Mouse (Mus musculus): ENCODE results near the gene Pank2. TPM values are rescaled to one million over a fixed set of nuclear protein-coding genes. Genes with fewer than 3 reads are reported as not detected.

Gene Pank2
- total and polyA plus RNA-seq, 3 experiments, result 34.9 to 275 (median 71.8) TPM

DNA sequence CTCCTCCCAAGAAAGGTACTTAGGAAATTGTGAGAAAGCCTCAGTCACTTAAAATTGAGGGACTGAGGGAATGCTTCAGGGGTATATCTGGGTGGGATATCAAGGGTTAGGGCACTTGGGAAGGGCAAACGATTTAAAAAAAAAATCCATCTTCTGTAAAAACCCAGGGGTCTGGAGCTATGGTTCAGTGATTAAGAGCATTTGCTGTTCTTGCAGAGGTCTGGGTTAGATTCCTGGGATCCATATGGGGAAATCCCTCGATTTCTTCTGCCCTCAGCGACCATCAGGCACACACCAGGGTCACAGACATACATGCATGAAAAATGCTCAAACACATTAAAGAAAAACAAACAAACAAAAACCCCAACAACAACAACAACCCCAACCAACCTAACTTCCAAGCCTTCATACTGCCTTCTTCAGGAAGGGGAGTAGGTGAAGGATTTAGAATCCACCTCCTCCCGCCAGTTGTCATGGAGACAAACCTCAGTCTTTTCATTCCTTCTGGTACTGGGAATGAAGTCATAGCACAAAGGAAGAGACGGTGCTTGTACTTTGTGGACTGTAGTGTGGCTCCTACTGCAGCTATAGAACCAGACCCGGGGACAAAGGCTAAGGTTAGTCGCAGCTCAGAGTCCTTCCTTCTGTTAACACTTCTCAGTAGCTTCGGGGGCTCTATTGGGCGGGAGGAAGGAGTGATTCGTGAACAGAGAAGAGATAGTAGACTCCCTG is 648 bp upstream of the Pank2 start:
- Histone ChIP-seq H3K27me3 (ENCODE audit: control insufficient read depth in 1 of 2, insufficient read depth in 2 of 2, low read length in 2 of 2) (no peaks in the 10 kb centered on the region), H3K9me3 (replicated peaks; ENCODE audit: insufficient read depth, low read length) (no peaks in the 10 kb centered on the region), H3K27ac (ENCODE audit: control insufficient read depth, low read depth, low read length) (peak overlapping the region; percentile 77), H3K79me2 (ENCODE audit: control insufficient read depth, insufficient read depth, low read length, poor library complexity) (peaks cover 26% of the 10 kb centered on the region), H3K36me3 (ENCODE audit: control insufficient read depth in 1 of 2, insufficient read depth in 2 of 2, low read length in 2 of 2) (peaks cover 0 to 35% of the 10 kb centered on the region in 2 experiments; a peak in 2 of 4 replicates), H3K4me3 (ENCODE audit: control insufficient read depth in 1 of 2, insufficient read depth in 1 of 2, low read depth in 2 of 2, low read length in 2 of 2) (peak overlapping the region; percentile 68 to 90), H3K4me1 (ENCODE audit: control insufficient read depth in 1 of 2, insufficient read depth in 2 of 2, low read length in 2 of 2) (peaks cover 12 to 40% of the 10 kb centered on the region in 2 experiments), H3K9ac (ENCODE audit: control insufficient read depth, low read depth, low read length, poor library complexity, severe bottlenecking) (peak overlapping the region; percentile 90)
- no peak for TF ChIP-seq ETS1 (IDR thresholded peaks at IDR 0.05; ENCODE audit: low read depth, low read length)
- TF ChIP-seq MXI1 (IDR thresholded peaks at IDR 0.05; ENCODE audit: low read depth, low read length), result peak; percentile 46; the same call in 1 of the 2 replicates
- no peak for TF ChIP-seq NELFE (IDR thresholded peaks at IDR 0.05; ENCODE audit: low read depth, low read length)
- TF ChIP-seq BHLHE40 (IDR thresholded peaks at IDR 0.05; ENCODE audit: borderline replicate concordance, low read depth, low read length), result no peak
- no peak; the same call in 1 of the 2 replicates for TF ChIP-seq SIN3A (IDR thresholded peaks at IDR 0.05; ENCODE audit: low read length)
- TF ChIP-seq E2F4 (IDR thresholded peaks at IDR 0.05; ENCODE audit: borderline replicate concordance, low read depth, low read length), result no peak; the same call in 1 of the 2 replicates
- DNase-seq (ENCODE audit: low read depth, low spot score), result no peak

DNA sequence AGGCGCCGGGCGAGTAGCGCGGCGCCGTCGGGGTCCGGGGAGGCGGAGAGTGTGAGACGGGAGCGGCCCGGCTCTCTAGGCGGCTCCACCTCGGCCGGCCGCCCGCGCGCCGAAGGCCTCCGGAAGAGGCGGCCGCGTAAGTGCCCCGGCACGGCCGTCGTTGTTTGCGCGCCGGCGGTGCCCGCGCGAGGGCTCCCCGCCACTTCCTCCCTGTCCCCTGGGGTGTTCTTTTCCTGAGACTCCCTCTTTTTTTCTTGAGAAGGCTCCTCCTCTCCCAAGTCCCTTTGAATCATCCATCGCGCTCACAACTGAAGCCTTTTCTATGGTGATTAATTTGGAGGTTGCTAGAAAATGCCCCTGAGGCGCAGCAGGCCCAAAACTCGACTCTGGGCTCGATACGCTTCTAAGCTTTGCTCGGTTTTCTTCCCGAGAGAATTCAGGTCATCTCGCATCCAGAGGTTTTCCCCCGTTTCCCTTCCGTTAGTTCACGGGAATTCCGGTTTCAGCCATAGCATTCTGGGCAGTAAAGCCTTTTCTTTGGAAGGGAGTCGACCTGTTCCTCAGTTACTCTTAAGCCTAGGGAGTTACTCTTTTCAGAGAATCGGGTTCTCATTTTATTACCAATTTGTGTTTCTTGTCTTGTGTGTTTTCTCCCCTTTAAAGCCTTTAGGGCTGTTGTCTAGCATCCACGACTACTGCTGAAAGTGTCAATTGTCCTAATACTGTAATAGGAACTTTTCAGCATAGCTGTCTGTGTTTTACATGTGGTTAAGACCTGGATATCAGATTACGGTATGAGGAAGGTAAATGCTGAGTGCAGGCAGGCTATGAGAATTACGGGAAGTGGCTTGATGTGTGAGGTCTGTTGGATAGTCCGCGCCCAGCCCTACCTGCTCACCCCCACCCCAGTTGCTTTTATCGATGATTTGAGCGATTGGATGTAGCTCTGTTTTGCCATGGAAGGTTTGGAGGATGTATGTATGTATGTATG is 680 bp downstream of the Pank2 start:
- H3K9ac ChIP-seq (ENCODE audit: control insufficient read depth, low read depth, low read length, poor library complexity, severe bottlenecking), result peak overlapping the region; percentile 98
- H3K4me1 ChIP-seq (ENCODE audit: control insufficient read depth in 1 of 2, insufficient read depth in 2 of 2, low read length in 2 of 2), result peaks cover 12 to 37% of the 10 kb centered on the region in 2 experiments
- peak overlapping the region; percentile 77 to 83 for H3K4me3 ChIP-seq (ENCODE audit: control insufficient read depth in 1 of 2, insufficient read depth in 1 of 2, low read depth in 2 of 2, low read length in 2 of 2)
- peaks cover 28% of the 10 kb centered on the region for H3K79me2 ChIP-seq (ENCODE audit: control insufficient read depth, insufficient read depth, low read length, poor library complexity)
- no peaks in the 10 kb centered on the region for H3K27me3 ChIP-seq (ENCODE audit: control insufficient read depth in 1 of 2, insufficient read depth in 2 of 2, low read length in 2 of 2)
- peaks cover 0 to 31% of the 10 kb centered on the region in 2 experiments; a peak in 2 of 4 replicates for H3K36me3 ChIP-seq (ENCODE audit: control insufficient read depth in 1 of 2, insufficient read depth in 2 of 2, low read length in 2 of 2)
- no peaks in the 10 kb centered on the region for H3K9me3 ChIP-seq (replicated peaks; ENCODE audit: insufficient read depth, low read length)
- peak; percentile 91 for DNase-seq (ENCODE audit: low read depth, low spot score)
- peak overlapping the region; percentile 95 for H3K27ac ChIP-seq (ENCODE audit: control insufficient read depth, low read depth, low read length)
- TF ChIP-seq POLR2AphosphoS5 (IDR thresholded peaks at IDR 0.05; ENCODE audit: borderline replicate concordance, low read depth, low read length), result no peak
- TF ChIP-seq USF2 (IDR thresholded peaks at IDR 0.05; ENCODE audit: borderline replicate concordance in 1 of 2, insufficient read depth in 1 of 2, low read depth in 1 of 2, low read length in 2 of 2), result no peak
- no peak for TF ChIP-seq ZKSCAN1 (IDR thresholded peaks at IDR 0.05; ENCODE audit: low read depth, low read length)
- no peak for TF ChIP-seq TCF12 (IDR thresholded peaks at IDR 0.05; ENCODE audit: low read depth, low read length)
- TF ChIP-seq BHLHE40 (IDR thresholded peaks at IDR 0.05; ENCODE audit: borderline replicate concordance, low read depth, low read length), result no peak
- TF ChIP-seq GATA1 (IDR thresholded peaks at IDR 0.05; ENCODE audit: low read depth, low read length), result no peak
- no peak for TF ChIP-seq CHD2 (IDR thresholded peaks at IDR 0.05; ENCODE audit: low read length)
- peak; percentile 10 to 56; a peak in 3 of 4 replicates for TF ChIP-seq EP300 (IDR thresholded peaks at IDR 0.05; ENCODE audit: low read depth in 1 of 2, low read length in 2 of 2)
- peak; percentile 74 for TF ChIP-seq SIN3A (IDR thresholded peaks at IDR 0.05; ENCODE audit: low read length)
- TF ChIP-seq MYC (IDR thresholded peaks at IDR 0.05; ENCODE audit: low read depth, low read length), result peak; percentile 93
- TF ChIP-seq MYB (IDR thresholded peaks at IDR 0.05; ENCODE audit: low read depth, low read length), result no peak
- no peak for TF ChIP-seq POLR2AphosphoS2 (IDR thresholded peaks at IDR 0.05; ENCODE audit: low read length)
- TF ChIP-seq RAD21 (IDR thresholded peaks at IDR 0.05; ENCODE audit: low read depth, low read length), result no peak
- TF ChIP-seq MAX (IDR thresholded peaks at IDR 0.05; ENCODE audit: low read length), result 0 out of 2 replicates have a peak, but pooled peaks have one; percentile 28
- TF ChIP-seq SMC3 (IDR thresholded peaks at IDR 0.05; ENCODE audit: low read depth, low read length), result no peak
- TF ChIP-seq TBP (IDR thresholded peaks at IDR 0.05; ENCODE audit: low read depth, low read length), result peak; percentile 68
- peak in 1 of 2 experiments; percentile 28; a peak in 1 of 4 replicates for TF ChIP-seq POLR2A (IDR thresholded peaks at IDR 0.05; ENCODE audit: control insufficient read depth in 1 of 2, insufficient read depth in 1 of 2, low read depth in 1 of 2, low read length in 2 of 2, poor library complexity in 1 of 2)
- no peak for TF ChIP-seq ZMIZ1 (IDR thresholded peaks at IDR 0.05; ENCODE audit: low read depth, low read length)
- TF ChIP-seq CTCF (IDR thresholded peaks at IDR 0.05 in 2 of 3, conservative IDR thresholded peaks at IDR 0.05 in 1 of 3; ENCODE audit: control insufficient read depth in 1 of 3, insufficient read depth in 1 of 3, low read depth in 2 of 3, low read length in 3 of 3, poor library complexity in 1 of 3, severe bottlenecking in 1 of 3), result no peak
- peak; percentile 71; the same call in 1 of the 2 replicates for TF ChIP-seq ETS1 (IDR thresholded peaks at IDR 0.05; ENCODE audit: low read depth, low read length)
- TF ChIP-seq HCFC1 (IDR thresholded peaks at IDR 0.05; ENCODE audit: low read depth, low read length), result 0 out of 2 replicates have a peak, but pooled peaks have one; percentile 15
- TF ChIP-seq MEF2A (IDR thresholded peaks at IDR 0.05; ENCODE audit: extremely low read depth, insufficient replicate concordance, low read depth, low read length, poor library complexity, severe bottlenecking), result no peak
- peak; percentile 93 for TF ChIP-seq MXI1 (IDR thresholded peaks at IDR 0.05; ENCODE audit: low read depth, low read length)
- TF ChIP-seq NELFE (IDR thresholded peaks at IDR 0.05; ENCODE audit: low read depth, low read length), result no peak
- no peak for TF ChIP-seq MAFK (IDR thresholded peaks at IDR 0.05; ENCODE audit: borderline replicate concordance, low read depth, low read length)
